Mouse (Mus musculus) E14TG2a.4 (cell line): ENCODE data around the gene Fhod1.
A peak's percentile ranks its signal among the peaks of the same experiment; 100 is the strongest.

ENCODE experiments used
- H3K27me3 ChIP-seq: 2 replicates; pipeline ENCODE4 v1.6.1; 2014; ENCODE audit warnings: low read length, control low read depth; ENCODE audit not compliant: insufficient read depth
- H3K36me3 ChIP-seq: 2 replicates; pipeline ENCODE4 v1.6.1; 2014; ENCODE audit warnings: low read length, control low read depth; ENCODE audit not compliant: insufficient read depth
- H3K4me1 ChIP-seq: replicated peaks from 2 replicates; pipeline ENCODE4 v1.6.1; 2014; ENCODE audit warnings: low read depth, low read length, control low read depth
- H3K4me3 ChIP-seq: replicated peaks from 2 replicates; pipeline ENCODE4 v1.5.1; 2014; ENCODE audit warnings: mild to moderate bottlenecking, low read length
- H3K9me3 ChIP-seq: 2 replicates; pipeline ENCODE4 v1.6.1; 2014; ENCODE audit warnings: low read length, control low read depth
- CTCF ChIP-seq: conservative IDR thresholded peaks from 2 replicates; pipeline ENCODE4 v1.5.1; 2014; ENCODE audit warnings: low read length
- NANOG ChIP-seq: IDR thresholded peaks from 2 replicates; pipeline ENCODE4 v1.6.1; 2014; ENCODE audit warnings: borderline replicate concordance, low read length, mixed read lengths
- POU5F1 ChIP-seq: IDR thresholded peaks from 2 replicates; pipeline ENCODE4 v1.6.1; 2014; ENCODE audit warnings: low read length, borderline replicate concordance

Gene Fhod1

GRCm38 (mm10) chr8:105374513-105374966 lies 26.8 kb upstream of the Fhod1 start:
- peak overlapping the region; percentile 58 for H3K4me3 ChIP-seq
- peak; percentile 88 for TF ChIP-seq CTCF
- no peak for TF ChIP-seq NANOG
- peaks cover 40% of the 10 kb centered on the region for H3K4me1 ChIP-seq
- H3K9me3 ChIP-seq: peaks cover 10% of the 10 kb centered on the region; the same call in 1 of the 2 replicates
- H3K36me3 ChIP-seq: no peaks in the 10 kb centered on the region
- H3K27me3 ChIP-seq: peaks cover 69% of the 10 kb centered on the region

- peaks cover 8% of the 10 kb centered on the region for H3K36me3 ChIP-seq
- peak within 1 kb of the TSS; percentile 58 for H3K4me3 ChIP-seq
- TF ChIP-seq POU5F1 (no peak), NANOG (no peak), CTCF (no peak)
- H3K9me3 ChIP-seq: peaks cover 10% of the 10 kb centered on the region; the same call in 1 of the 2 replicates
- peaks cover 59% of the 10 kb centered on the region for H3K27me3 ChIP-seq
- peaks cover 27% of the 10 kb centered on the region for H3K4me1 ChIP-seq
These were observed 25.3 kb upstream of the Fhod1 start, which contains the start of gene Plekhg4 for GRCm38 (mm10) chr8:105373032-105373431. Gene Plekhg4, plus strand, starts transcription at chr8:105373274.

GRCm38 (mm10) chr8:105372473-105372872 lies 24.7 kb upstream of the Fhod1 start:
- H3K4me3 ChIP-seq: no peak overlapping the region
- peaks cover 13% of the 10 kb centered on the region for H3K36me3 ChIP-seq
- H3K9me3 ChIP-seq: peaks cover 10% of the 10 kb centered on the region; the same call in 1 of the 2 replicates
- H3K4me1 ChIP-seq: peaks cover 26% of the 10 kb centered on the region
- H3K27me3 ChIP-seq: peaks cover 53% of the 10 kb centered on the region
- TF ChIP-seq NANOG (no peak), CTCF (no peak), POU5F1 (no peak)

- Histone ChIP-seq H3K9me3 (no peaks in the 10 kb centered on the region), H3K4me1 (peaks cover 21% of the 10 kb centered on the region), H3K4me3 (no peak overlapping the region), H3K27me3 (0 out of 2 replicates have a peak, but pooled peaks cover 4% of the 10 kb centered on the region), H3K36me3 (peaks cover 43% of the 10 kb centered on the region)
- TF ChIP-seq CTCF: peak; percentile 49
- no peak for TF ChIP-seq NANOG
- no peak for TF ChIP-seq POU5F1
These were observed 19.4 kb upstream of the Fhod1 start for GRCm38 (mm10) chr8:105367107-105367506.

- Histone ChIP-seq H3K9me3 (no peaks in the 10 kb centered on the region), H3K4me1 (peaks cover 30% of the 10 kb centered on the region), H3K27me3 (no peaks in the 10 kb centered on the region), H3K4me3 (no peak overlapping the region), H3K36me3 (peaks cover 39% of the 10 kb centered on the region)
- TF ChIP-seq POU5F1 (no peak), NANOG (no peak), CTCF (no peak)
These were observed 14.3 kb upstream of the Fhod1 start for GRCm38 (mm10) chr8:105361751-105362702.

- Histone ChIP-seq H3K27me3 (no peaks in the 10 kb centered on the region), H3K4me1 (peaks cover 54% of the 10 kb centered on the region), H3K36me3 (peaks cover 25% of the 10 kb centered on the region), H3K4me3 (0 out of 2 replicates have a peak overlapping the region, but pooled peaks have one; percentile 23), H3K9me3 (no peaks in the 10 kb centered on the region)
- TF ChIP-seq POU5F1: no peak
- peak; percentile 14; the same call in 1 of the 2 replicates for TF ChIP-seq CTCF
These were observed 11.9 kb upstream of the Fhod1 start for GRCm38 (mm10) chr8:105359646-105360045.

- peak overlapping the region; percentile 23; the same call in 1 of the 2 replicates for H3K4me3 ChIP-seq
- H3K27me3 ChIP-seq: no peaks in the 10 kb centered on the region
- H3K9me3 ChIP-seq: no peaks in the 10 kb centered on the region
- TF ChIP-seq CTCF (no peak), NANOG (no peak), POU5F1 (no peak)
- peaks cover 21% of the 10 kb centered on the region for H3K36me3 ChIP-seq
- peaks cover 53% of the 10 kb centered on the region for H3K4me1 ChIP-seq
These were observed 11.5 kb upstream of the Fhod1 start for GRCm38 (mm10) chr8:105359208-105359607.

GRCm38 (mm10) chr8:105356681-105357080 lies 8.9 kb upstream of the Fhod1 start:
- no peaks in the 10 kb centered on the region for H3K27me3 ChIP-seq
- peaks cover 11% of the 10 kb centered on the region for H3K36me3 ChIP-seq
- H3K4me1 ChIP-seq: peaks cover 53% of the 10 kb centered on the region
- no peak for TF ChIP-seq POU5F1
- TF ChIP-seq CTCF: no peak
- no peak for TF ChIP-seq NANOG
- H3K4me3 ChIP-seq: 0 out of 2 replicates have a peak overlapping the region, but pooled peaks have one; percentile 20
- no peaks in the 10 kb centered on the region for H3K9me3 ChIP-seq
